Mouse (Mus musculus) heart, embryonic 11.5 days (tissue): ENCODE results near the gene Ubxn2a. TPM values are rescaled to one million over a fixed set of nuclear protein-coding genes. Genes with fewer than 3 reads are reported as not detected.

Experiments
- ATAC-seq: fragments of 200-750 bp; cut with Nextera tagmentation; replicated peaks from 2 replicates; pipeline ENCODE4 v1.8.0; 2017; ENCODE audit warnings: moderate library complexity; ENCODE audit not compliant: insufficient number of reproducible peaks, low FRiP score, low TSS enrichment
- H3K27ac ChIP-seq: fragments of 300-500 bp; sonication (generic); 2 replicates; pipeline ENCODE4 v1.5.1; 2014; ENCODE audit warnings: mild to moderate bottlenecking, low read depth, low read length
- H3K27me3 ChIP-seq: fragments of 300-500 bp; sonication (generic); 2 replicates; pipeline ENCODE4 v1.6.1; 2014; ENCODE audit warnings: mild to moderate bottlenecking, low read length, mixed read lengths; ENCODE audit not compliant: control insufficient read depth, insufficient read depth
- H3K36me3 ChIP-seq: fragments of 300-500 bp; sonication (generic); 2 replicates; pipeline ENCODE4 v1.6.1; 2014; ENCODE audit warnings: mild to moderate bottlenecking, low read length, moderate library complexity, mixed read lengths; ENCODE audit not compliant: control insufficient read depth, insufficient read depth
- H3K4me1 ChIP-seq: fragments of 300-500 bp; sonication (generic); 2 replicates; pipeline ENCODE4 v1.6.1; 2014; ENCODE audit warnings: low read length; ENCODE audit not compliant: control insufficient read depth, insufficient read depth
- H3K4me2 ChIP-seq: fragments of 300-500 bp; sonication (generic); 2 replicates; pipeline ENCODE4 v1.6.1; 2014; ENCODE audit warnings: mild to moderate bottlenecking, moderate library complexity
- H3K4me3 ChIP-seq: fragments of 300-500 bp; sonication (generic); 2 replicates; pipeline ENCODE4 v1.5.1; 2014; ENCODE audit warnings: low read depth, low read length
- H3K9ac ChIP-seq: fragments of 300-500 bp; sonication (generic); 2 replicates; pipeline ENCODE4 v1.6.1; 2014; ENCODE audit warnings: mild to moderate bottlenecking, low read depth, low read length, moderate library complexity
- H3K9me3 ChIP-seq: fragments of 300-500 bp; sonication (generic); replicated peaks from 2 replicates; pipeline ENCODE4 v1.6.1; 2016; ENCODE audit warnings: low read length; ENCODE audit not compliant: control insufficient read depth
- whole genome bisulfite sequencing: fragments of 180-500 bp; shearing (Covaris S2); extraction: QIAGEN DNeasy Blood & Tissue Kit; methylation state at CpG from one replicate; pipeline ENCODE4 v1.1.7; 2014; ENCODE audit not compliant: insufficient replicate concordance; 5-methylcytosine and 5-hydroxymethylcytosine counted together
- polyA plus RNA-seq: library from polyadenylated mRNA; unstranded; fragments of >200 nt; fragmentation: Nextera tagmentation; extraction: Ambion mirVana; gene quantifications from 2 replicates; pipeline ENCODE4 v1.2.1, GENCODE M21; 2014

Ubxn2a gene
- polyA plus RNA-seq, 1 experiment from 2014 or later, result 30.6 TPM

DNA sequence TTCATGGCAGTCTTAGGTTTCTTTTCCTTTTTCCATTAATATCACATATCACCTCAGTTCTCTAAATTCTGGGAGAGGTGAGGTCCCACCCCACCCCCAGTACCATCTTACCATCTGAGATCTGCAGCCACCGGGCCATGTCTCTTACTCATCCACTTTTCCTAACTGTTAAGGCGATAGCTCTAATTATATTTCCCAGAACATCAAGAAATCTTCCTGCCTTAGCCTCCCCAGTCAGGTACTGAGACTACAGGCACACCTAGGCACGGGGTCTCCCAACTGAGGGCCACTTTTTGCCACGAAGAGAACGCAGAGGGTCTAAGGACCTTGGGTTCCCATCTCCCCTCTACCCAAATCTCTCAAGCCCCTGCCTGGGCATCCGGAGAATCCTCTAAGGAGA lies 34.0 kb downstream of the Ubxn2a start:
- Histone ChIP-seq H3K4me2 (peak overlapping the region; percentile 79), H3K27ac (peak overlapping the region; percentile 84), H3K27me3 (no peaks in the 10 kb centered on the region), H3K4me3 (peak overlapping the region; percentile 42), H3K9me3 (no peaks in the 10 kb centered on the region), H3K4me1 (peaks cover 22% of the 10 kb centered on the region; the same call in 1 of the 2 replicates), H3K36me3 (no peaks in the 10 kb centered on the region), H3K9ac (peak overlapping the region; percentile 72)
- 63% methylated on average over 6 of the region's 6 CpGs for WGBS
- ATAC-seq, result no peak

DNA sequence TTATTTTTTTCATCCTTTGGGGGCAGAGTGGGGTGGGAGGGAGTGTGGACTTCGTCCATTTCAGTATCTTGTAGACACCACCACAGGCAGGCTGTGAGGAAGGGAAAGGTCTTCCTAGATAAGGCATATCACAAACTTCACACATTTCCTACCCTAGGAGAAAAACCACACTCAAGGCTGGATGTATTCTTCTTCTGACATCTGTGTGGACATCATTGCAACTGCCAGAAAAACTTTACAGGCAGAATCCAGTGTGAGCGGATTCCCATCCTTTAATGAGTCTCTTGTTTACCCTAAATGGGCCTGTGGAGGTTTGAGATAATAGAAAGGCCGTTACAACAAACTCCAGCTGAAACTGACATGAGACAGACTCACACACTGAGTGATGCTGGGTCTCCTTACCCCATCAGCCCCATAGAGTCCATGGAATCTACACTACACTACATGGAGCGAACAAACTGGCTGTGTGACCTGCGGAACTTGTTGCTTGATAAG lies 34.5 kb downstream of the Ubxn2a start:
- peak overlapping the region; percentile 84 for H3K27ac ChIP-seq
- peak overlapping the region; percentile 79 for H3K4me2 ChIP-seq
- WGBS, result 39% methylated on average over 5 of the region's 5 CpGs
- H3K9ac ChIP-seq, result peak overlapping the region; percentile 72
- H3K27me3 ChIP-seq, result no peaks in the 10 kb centered on the region
- H3K36me3 ChIP-seq, result no peaks in the 10 kb centered on the region
- peak; percentile 69 for ATAC-seq
- H3K9me3 ChIP-seq, result no peaks in the 10 kb centered on the region
- peaks cover 22% of the 10 kb centered on the region; the same call in 1 of the 2 replicates for H3K4me1 ChIP-seq
- H3K4me3 ChIP-seq, result peak overlapping the region; percentile 42

DNA sequence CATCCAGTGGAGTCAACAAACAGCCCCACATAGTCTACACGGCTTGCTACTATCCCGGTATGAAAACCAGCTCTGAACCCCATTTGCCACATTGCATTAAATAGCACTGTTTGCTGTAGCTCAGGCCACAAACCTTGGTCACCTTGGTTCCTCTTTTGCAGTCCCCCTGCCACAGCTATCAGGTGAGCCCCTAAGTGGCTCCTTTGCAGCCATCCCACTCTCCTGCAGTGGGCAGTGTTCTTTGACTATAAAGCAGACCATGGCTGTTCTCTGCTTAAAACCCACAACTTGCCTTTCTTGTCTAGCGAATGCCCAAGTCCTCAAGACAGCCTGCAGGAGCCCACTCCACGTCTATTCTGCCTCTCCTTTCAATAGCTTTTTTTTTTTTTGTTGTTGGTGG lies 35.2 kb downstream of the Ubxn2a start:
- Histone ChIP-seq H3K27ac (peak overlapping the region; percentile 29; the same call in 1 of the 2 replicates), H3K4me1 (peaks cover 22% of the 10 kb centered on the region; the same call in 1 of the 2 replicates), H3K9me3 (no peaks in the 10 kb centered on the region), H3K9ac (no peak overlapping the region), H3K27me3 (no peaks in the 10 kb centered on the region), H3K36me3 (no peaks in the 10 kb centered on the region), H3K4me2 (peak overlapping the region; percentile 79), H3K4me3 (peak overlapping the region; percentile 18)
- no peak for ATAC-seq
- WGBS, result 43% methylated on average over 4 of the region's 4 CpGs

DNA sequence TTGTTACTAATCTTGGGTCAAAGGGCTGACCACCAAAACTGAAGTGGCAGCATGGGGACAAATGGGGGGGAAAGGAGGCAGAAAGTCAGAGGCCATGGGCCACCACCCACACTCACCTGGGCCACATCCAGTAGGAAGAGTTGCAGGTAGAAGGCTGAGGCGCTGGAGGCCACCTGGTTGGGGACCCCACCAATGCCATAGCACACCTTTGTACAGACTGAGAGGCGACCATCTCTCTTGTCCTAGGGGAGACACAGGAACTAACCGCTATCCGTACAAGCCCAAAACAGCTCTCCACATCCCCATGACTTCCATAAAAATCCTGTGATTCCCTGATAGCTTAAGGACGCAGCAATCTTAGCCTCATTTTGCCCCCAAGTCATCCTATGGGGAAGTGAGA lies 36.2 kb downstream of the Ubxn2a start:
- peaks cover 22% of the 10 kb centered on the region; the same call in 1 of the 2 replicates for H3K4me1 ChIP-seq
- no peaks in the 10 kb centered on the region for H3K9me3 ChIP-seq
- no peak overlapping the region; the same call in 1 of the 2 replicates for H3K4me2 ChIP-seq
- WGBS, result 86% methylated on average over 5 of the region's 5 CpGs
- no peaks in the 10 kb centered on the region for H3K36me3 ChIP-seq
- H3K9ac ChIP-seq, result no peak overlapping the region
- no peak overlapping the region for H3K27ac ChIP-seq
- no peaks in the 10 kb centered on the region for H3K27me3 ChIP-seq
- no peak overlapping the region for H3K4me3 ChIP-seq
- no peak for ATAC-seq

DNA sequence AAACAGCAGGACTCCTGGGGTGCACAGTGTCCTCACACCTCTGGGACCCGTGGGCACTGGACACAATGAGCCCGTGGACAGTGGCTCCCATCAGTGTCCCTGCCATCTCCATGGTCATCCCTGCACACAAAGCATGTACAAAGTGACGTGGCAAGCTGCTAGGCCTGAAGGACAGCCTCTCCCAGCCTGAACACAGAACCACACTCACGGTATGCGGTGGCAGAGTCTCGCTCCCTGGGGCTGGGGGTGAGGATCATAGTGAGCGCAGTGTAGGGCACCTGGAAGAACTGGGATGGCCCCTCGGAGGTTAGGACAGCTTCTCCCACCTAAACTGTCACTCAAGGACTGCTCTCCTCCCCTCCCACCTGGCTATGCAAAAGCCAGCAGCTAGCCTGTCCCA lies 38.6 kb downstream of the Ubxn2a start:
- Histone ChIP-seq H3K36me3 (no peaks in the 10 kb centered on the region), H3K27ac (no peak overlapping the region), H3K4me2 (no peak overlapping the region), H3K9me3 (no peaks in the 10 kb centered on the region), H3K4me1 (peaks cover 20% of the 10 kb centered on the region), H3K27me3 (no peaks in the 10 kb centered on the region), H3K4me3 (no peak overlapping the region), H3K9ac (peak overlapping the region; percentile 6; the same call in 1 of the 2 replicates)
- WGBS, result 68% methylated on average over 8 of the region's 8 CpGs
- no peak for ATAC-seq

DNA sequence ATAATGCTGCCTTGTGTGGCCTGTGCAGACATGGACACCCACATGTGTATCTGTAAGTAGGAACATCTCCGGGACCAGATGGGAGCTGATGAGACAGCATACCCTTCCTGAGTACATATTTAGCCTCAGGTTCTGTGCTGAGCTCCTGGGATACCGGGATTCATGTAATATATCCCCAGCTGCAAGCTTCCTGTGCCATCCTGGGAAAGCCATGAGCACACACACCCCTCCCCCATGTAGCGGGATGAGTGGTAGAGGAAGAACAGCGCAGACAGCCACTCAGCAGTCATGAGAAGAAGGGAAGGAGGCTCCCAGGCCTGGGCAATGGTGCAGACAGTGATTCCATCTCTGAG lies 43.2 kb downstream of the Ubxn2a start:
- ATAC-seq, result no peak; the same call in 1 of the 2 replicates
- Histone ChIP-seq H3K9me3 (no peaks in the 10 kb centered on the region), H3K4me3 (no peak overlapping the region), H3K27me3 (no peaks in the 10 kb centered on the region), H3K36me3 (no peaks in the 10 kb centered on the region), H3K9ac (peak overlapping the region; percentile 56; the same call in 1 of the 2 replicates), H3K4me2 (peak overlapping the region; percentile 40), H3K4me1 (peaks cover 21% of the 10 kb centered on the region), H3K27ac (peak overlapping the region; percentile 71)
- WGBS, result 37% methylated on average over 4 of the region's 4 CpGs

DNA sequence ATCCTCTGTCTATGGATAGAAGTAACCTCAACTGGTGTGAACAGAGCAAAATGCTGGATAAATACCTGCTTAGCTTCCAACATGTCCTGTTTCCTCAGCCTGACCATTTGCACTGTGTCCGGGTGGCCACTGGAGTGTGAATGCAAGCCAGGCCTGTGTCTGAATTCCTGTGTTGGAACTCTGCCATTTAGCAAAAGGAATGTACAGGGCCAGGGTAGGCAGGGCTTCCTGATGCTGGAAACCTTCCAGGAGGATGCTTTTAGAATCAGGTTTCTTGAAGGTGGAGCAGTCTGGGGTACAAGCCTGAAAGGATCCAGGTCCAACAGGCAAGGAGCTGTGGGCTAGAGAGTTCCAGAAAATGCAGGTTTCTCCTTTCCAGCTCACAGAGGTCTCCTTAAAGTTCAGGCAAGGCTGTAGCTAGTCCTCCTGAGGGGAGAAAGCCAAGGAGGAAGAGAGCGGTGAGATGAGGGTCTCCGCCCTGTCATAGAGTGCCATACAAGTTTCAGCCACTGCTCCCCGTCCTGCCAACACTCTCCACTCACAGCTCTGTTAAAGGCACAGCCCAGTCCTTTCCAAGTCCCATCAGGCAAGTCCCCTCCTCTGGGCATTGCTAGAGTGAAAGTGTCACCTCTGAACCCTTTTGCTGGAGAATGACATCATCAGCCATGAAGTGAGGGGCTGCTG lies 43.7 kb downstream of the Ubxn2a start:
- Histone ChIP-seq H3K4me2 (peak overlapping the region; percentile 40), H3K27ac (peak overlapping the region; percentile 71), H3K4me3 (no peak overlapping the region), H3K4me1 (peaks cover 21% of the 10 kb centered on the region), H3K36me3 (no peaks in the 10 kb centered on the region), H3K27me3 (no peaks in the 10 kb centered on the region), H3K9ac (peak overlapping the region; percentile 56; the same call in 1 of the 2 replicates), H3K9me3 (no peaks in the 10 kb centered on the region)
- peak; percentile 60; the same call in 1 of the 2 replicates for ATAC-seq
- WGBS, result 40% methylated on average over 4 of the region's 4 CpGs

DNA sequence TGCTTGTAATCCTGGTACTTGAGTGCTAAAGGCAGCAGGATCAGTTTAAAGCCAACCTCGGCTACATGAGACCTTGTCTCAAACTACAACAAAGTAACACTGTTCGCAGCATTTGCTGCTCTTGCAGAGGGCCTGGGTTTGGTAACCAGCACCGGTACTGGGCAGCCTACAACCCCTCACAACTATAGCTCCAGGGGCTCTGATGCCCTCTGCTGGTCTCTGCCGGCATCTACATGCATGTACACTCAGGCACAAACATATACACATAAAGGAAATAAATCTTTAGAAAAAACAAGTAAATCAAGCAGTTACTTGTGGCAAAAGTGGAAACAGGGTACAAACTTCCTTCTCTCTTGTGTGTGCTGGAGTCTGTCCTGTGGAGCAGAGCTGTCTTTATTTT lies 44.8 kb downstream of the Ubxn2a start:
- no peaks in the 10 kb centered on the region for H3K36me3 ChIP-seq
- ATAC-seq, result no peak
- 87% methylated on average over 4 of the region's 4 CpGs for WGBS
- H3K4me3 ChIP-seq, result no peak overlapping the region
- no peak overlapping the region for H3K9ac ChIP-seq
- peaks cover 21% of the 10 kb centered on the region for H3K4me1 ChIP-seq
- no peak overlapping the region for H3K27ac ChIP-seq
- H3K27me3 ChIP-seq, result no peaks in the 10 kb centered on the region
- no peak overlapping the region for H3K4me2 ChIP-seq
- no peaks in the 10 kb centered on the region for H3K9me3 ChIP-seq
